Mouse (Mus musculus) left cerebral cortex, adult 2 months (tissue): ENCODE measurements at regions not wholly inside any gene's neighbourhood (a gene's known extent, or its start where the extent isn't known, plus 50 kb on each side); places are given as distances from the start of the nearest gene placed in this dataset.

Experiments
- DNase-seq, 2 experiments: peaks; one replicate each; pipeline ENCODE4 v3.0.0; 2021 to 2022; ENCODE audit warnings: low spot score in 2 of 2, mixed read lengths in 1 of 2; ENCODE audit errors: extremely low spot score in 1 of 2
- H3K27ac ChIP-seq: fragments of 200-600 bp; 2 replicates; pipeline ENCODE4 v1.8.1; 2022
- H3K4me3 ChIP-seq: fragments of 200-600 bp; 2 replicates; pipeline ENCODE4 v1.8.1; 2022
- CTCF ChIP-seq: fragments of 200-600 bp; IDR thresholded peaks from 2 replicates; pipeline ENCODE4 v1.8.1; 2022; ENCODE audit warnings: antibody characterized with exemption, mild to moderate bottlenecking, moderate library complexity
- intact Hi-C: fragments of 180-260 bp; cut with DNase I; formaldehyde crosslinking; loops from one replicate; pipeline ENCODE4 v1.15.1; 2025

GRCm38 (mm10) chr6:52368734-52369412 is 55.6 kb downstream of the Evx1 start:
- TF ChIP-seq CTCF: no peak
- Histone ChIP-seq H3K4me3 (no peak overlapping the region), H3K27ac (no peak overlapping the region)
- intact Hi-C loops: no loop called here
- no peak for DNase-seq

- no peak overlapping the region for H3K27ac ChIP-seq
- DNase-seq: no peak
- H3K4me3 ChIP-seq: no peak overlapping the region
- intact Hi-C loops: no loop called here
- no peak for TF ChIP-seq CTCF
These were observed 57.6 kb downstream of the Evx1 start for GRCm38 (mm10) chr6:52370806-52371360.

DNA sequence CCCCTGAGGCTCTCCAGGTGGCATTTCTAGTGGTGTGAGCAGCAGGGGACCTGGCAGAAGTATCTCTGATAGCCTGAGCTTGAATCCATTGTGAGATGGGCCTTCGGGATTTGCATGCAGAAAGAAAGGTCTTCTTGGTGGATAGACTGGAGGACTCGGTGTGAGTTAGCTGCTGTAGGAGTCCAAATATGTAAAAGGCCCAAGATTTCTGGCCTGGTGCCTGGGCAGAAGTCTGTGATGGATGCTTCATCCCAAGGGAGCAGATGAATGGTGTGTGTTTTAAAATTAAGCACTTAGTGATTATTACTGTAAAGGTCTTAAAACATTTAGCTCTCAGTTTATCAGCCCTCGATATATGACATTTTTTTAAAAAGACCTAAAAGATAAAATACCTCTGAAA is 65.8 kb downstream of the Evx1 start:
- DNase-seq: no peak
- intact Hi-C loops: no loop called here
- Histone ChIP-seq H3K4me3 (no peak overlapping the region), H3K27ac (no peak overlapping the region)
- no peak for TF ChIP-seq CTCF

DNA sequence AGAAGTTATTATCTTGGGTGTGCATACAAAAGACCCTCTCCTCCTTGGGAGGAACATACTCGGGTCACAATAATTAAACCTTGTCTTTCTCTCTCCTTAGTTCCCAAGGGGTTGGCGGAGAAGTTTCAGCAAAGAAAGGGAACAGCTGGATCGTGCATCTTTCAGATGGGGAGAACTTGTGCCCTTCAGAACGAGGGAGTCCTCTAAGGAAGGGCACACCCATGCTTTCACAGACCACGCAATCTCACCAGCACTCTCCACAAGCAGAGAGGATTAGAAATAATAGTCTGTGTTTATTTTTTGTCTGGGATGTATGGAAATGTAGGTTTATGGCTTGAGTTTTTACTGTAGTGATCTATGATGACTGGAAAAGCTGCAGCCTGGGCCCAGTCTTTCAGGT is 66.3 kb downstream of the Evx1 start:
- no peak for DNase-seq
- intact Hi-C loops: no loop called here
- H3K4me3 ChIP-seq: no peak overlapping the region
- H3K27ac ChIP-seq: no peak overlapping the region
- TF ChIP-seq CTCF: no peak

DNA sequence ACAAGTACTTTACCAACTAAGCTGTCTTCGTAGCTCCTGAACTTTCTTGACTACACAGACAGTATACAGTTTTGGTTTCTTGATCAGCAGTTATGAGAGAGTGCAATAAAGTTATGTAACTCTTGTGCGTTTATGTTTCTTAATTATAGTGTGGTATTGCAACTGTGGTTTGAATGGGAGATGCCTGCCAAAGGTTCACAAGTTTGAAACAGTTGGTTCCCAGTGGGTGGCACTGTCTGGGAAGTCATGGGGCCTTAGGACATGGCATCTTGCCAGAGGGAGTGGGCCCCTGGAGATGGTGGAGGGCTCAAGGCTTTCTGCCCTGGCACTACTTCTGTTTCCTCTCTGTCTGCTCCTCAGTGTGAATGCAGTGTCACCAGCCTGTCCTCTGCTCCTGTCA is 71.7 kb downstream of the Evx1 start:
- no peak for DNase-seq
- TF ChIP-seq CTCF: no peak
- Histone ChIP-seq H3K27ac (no peak overlapping the region), H3K4me3 (no peak overlapping the region)
- intact Hi-C loops: no loop called here

- intact Hi-C loops: no loop called here
- Histone ChIP-seq H3K27ac (no peak overlapping the region), H3K4me3 (no peak overlapping the region)
- TF ChIP-seq CTCF: no peak
- DNase-seq: no peak
These were observed 88.1 kb downstream of the Evx1 start for GRCm38 (mm10) chr6:52401404-52401803.

DNA sequence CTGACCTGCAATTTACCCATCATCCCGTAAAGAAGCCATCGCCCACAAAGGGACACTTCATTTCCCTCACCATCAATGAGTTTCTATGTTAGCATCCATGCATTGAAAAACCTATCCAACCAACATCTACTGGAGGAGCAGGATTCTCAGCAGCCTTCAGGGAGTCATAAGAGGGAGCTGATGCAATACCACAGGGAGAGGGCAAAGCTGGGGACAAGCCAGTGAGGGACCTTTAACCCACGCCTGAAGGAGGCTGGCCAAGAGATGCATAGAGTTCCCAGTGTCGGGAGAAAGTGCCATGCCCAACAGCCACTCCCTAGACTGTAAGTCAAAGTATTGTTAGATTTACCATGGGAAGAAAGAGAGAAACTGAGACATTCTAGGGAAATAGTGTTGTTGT is 96.7 kb downstream of the Evx1 start:
- Histone ChIP-seq H3K27ac (no peak overlapping the region), H3K4me3 (no peak overlapping the region)
- no peak for TF ChIP-seq CTCF
- DNase-seq: no peak
- intact Hi-C loops: no loop called here

DNA sequence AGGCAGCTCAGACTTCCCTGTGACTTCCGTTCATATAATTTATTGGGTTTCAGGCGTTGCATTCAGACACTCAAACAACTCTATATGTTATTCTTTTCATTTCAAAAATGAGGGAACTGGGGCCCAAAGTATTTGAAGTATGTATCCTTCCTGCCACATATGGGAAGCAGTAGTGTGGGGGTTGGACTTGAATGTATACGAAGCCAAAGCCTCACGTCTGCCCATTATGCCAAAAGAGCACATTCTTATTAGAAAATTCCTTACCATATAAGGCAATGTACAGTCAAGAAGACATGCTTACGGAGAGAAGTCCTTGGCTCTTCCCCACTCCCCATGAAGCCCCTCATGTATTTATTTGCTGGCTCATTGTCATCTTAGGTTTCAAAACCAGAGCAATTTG is 97.4 kb downstream of the Evx1 start:
- intact Hi-C loops: no loop called here
- DNase-seq: no peak
- no peak overlapping the region for H3K4me3 ChIP-seq
- H3K27ac ChIP-seq: no peak overlapping the region
- no peak for TF ChIP-seq CTCF

DNA sequence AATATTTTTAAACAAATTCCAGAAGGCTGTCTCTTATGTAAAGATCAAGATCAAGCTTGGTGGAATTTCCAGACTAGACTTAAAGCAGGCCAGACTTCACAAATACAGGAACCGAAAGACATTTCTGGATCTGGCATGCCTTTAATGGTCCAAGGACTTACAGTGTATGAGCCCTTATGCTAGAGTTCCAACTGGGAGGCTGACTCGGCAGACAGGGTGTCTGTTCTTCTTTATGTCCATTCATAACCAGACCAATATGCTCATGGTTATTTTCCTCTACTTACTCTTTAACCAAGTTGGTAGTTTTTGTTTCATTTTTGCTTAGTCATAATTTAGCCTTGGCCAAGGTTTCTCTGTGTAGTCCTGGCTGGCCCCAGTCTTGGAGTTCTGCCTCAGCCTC is 98.0 kb downstream of the Evx1 start:
- Histone ChIP-seq H3K4me3 (no peak overlapping the region), H3K27ac (no peak overlapping the region)
- DNase-seq: no peak
- intact Hi-C loops: no loop called here
- TF ChIP-seq CTCF: no peak

DNA sequence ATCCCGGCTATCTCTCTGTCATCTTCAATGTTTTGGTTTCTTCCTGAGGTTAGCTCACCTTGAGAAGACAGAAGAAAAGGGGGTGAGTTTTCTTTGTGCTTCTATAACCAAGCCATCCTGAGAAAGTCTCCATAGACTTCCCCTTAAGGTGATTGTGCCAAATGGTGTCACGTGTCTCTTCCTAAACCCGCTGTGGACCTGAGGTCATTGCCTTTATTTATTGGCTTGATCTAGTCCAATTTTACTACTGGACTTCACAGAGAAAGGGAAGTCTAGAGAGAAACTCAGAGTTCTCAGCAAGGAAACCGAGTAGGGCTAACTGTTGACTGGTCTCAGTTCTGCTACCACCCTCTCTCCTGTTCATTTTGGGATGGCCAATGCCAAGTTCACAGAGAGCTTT is 100.3 kb downstream of the Evx1 start:
- TF ChIP-seq CTCF: no peak
- no peak overlapping the region for H3K27ac ChIP-seq
- no peak overlapping the region for H3K4me3 ChIP-seq
- DNase-seq: no peak
- intact Hi-C loops: no loop called here

GRCm38 (mm10) chr6:52415341-52415946 is 102.1 kb downstream of the Evx1 start:
- H3K27ac ChIP-seq: no peak overlapping the region
- no peak for DNase-seq
- intact Hi-C loops: no loop called here
- no peak overlapping the region for H3K4me3 ChIP-seq
- no peak for TF ChIP-seq CTCF

- intact Hi-C loops: no loop called here
- Histone ChIP-seq H3K27ac (no peak overlapping the region), H3K4me3 (no peak overlapping the region)
- TF ChIP-seq CTCF: no peak
- no peak for DNase-seq
These were observed 103.2 kb downstream of the Evx1 start for GRCm38 (mm10) chr6:52416491-52416890.

DNA sequence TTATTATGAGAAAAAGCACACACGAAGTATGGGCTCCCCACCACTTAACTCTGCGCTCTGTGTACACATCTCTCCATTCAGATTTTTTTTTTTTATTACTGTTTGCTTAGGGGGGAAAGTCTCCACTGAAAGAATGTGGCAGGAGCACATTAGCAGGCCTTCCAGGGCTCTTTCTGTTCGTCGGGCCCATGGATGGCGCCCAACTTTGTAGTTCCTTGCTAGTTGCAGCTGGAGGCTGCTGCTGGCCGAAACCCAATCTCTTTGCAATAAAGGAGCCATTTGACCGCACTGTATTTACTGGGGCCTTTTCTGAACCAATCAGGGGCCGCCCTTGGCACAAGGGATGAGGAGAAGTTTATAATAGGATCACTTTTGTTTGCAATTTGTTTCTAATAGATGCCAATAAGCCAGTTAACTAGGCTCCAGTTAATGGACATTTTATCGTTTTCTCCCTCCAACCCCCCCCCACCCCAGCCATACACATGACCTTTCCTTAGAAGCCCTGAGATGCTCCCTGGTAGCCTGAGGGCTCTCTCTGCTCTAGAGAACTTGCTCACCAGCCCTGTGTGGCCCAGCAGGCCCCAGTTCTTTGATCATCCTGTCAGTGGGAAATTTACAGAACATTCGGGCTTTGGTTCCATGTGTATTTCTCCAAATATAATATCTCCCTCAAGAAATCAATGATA is 104.3 kb downstream of the Evx1 start:
- DNase-seq: no peak
- Histone ChIP-seq H3K27ac (no peak overlapping the region), H3K4me3 (no peak overlapping the region)
- TF ChIP-seq CTCF: no peak
- intact Hi-C loops: no loop called here
